Mouse (Mus musculus) c-Kit-positive CD71-positive TER-119-positive erythroid progenitor cells, embryonic 14.5 days (primary cell): Measurements from ENCODE around the gene Ngrn.

Source experiments
- DNase-seq: peaks from one replicate; pipeline ENCODE4 v3.0.0-alpha.2; 2013; ENCODE audit warnings: low spot score

Gene Ngrn

GRCm38 (mm10) chr7:80261372-80261990, 466 bp downstream of the Ngrn start:
- peak; percentile 38 for DNase-seq

DNA sequence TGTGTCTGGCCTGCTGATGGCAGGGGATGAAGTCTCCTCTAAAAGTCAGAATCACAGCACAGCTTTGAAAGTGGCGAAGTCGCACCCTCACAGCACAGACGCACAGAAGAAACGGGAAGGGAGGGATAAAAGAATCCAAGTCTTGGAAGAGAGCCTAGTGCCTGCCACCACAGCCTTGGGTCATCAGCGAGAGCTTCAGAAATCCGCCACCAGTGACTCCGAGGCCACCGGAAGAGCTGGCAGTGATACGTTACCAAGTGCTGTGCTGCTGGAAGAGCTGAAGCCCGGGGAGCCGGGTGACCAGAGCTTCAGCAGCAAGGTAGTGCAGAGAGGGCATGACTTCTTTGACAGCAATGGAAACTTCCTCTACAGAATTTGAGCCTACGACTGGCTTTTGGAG, 3.6 kb downstream of the Ngrn start:
- no peak for DNase-seq

DNA sequence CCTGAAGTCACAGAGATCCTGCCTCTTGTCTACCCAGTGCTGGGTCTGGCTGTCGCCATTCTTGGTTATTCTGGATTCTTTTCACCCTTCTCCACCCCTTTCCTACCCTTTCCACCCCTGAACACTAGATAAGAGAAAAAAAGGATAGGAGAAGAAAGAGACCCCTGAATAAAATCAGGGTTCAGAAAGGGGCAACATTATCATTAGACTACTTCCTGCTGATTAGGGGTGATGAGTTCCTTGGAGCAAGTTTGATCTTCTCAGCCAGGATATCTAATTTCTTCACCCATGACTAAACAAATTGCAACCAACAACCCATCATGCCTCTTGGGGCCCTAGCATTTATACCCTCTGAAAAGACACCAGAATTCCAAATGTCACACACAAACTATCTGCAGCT, 6.7 kb downstream of the Ngrn start:
- DNase-seq, result no peak

DNA sequence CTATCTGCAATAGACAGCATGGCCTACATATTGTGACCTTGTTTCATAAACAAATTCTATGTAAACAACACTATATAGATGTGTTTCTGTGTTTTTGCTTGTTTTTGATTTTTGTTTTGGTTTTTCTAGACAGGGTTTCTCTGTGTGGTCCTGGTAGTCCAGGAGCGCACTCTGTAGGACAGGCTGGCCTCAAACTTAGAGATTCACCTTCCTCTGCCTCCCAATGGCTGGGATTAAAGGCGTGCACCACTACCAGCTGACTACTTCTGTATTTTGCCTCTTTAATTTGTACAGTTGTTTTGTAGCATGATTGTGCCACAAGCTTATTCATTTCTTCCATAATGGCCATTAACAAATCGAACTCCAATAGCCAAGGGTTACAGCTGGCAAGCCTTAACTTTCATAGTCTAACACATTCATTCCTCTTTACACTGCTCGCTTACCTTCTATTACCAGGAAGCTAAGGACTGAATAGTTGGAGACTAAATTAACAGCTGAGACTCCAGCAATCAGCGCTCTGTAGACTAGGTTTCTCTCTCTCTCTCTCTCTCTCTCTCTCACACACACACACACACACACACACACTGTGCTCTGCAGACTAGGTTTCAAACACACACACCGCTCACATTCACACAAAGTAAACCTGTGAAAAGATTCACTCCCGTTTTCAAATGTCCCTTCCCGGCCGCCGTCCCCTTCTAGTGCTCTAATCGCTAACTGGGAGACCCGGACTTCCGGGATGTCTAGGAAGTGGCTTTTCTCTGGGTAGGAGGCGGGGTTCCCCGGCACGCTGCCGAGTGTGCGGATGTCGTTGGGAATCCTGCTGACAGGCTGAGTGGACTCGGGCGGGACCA, 8.1 kb downstream of the Ngrn start, which contains the start of gene Vps33b:
Vps33b (plus strand) TSS at position 753 of the 854 bp plus-strand sequence.
- peak; percentile 94 for DNase-seq

GRCm38 (mm10) chr7:80269751-80270255, 8.8 kb downstream of the Ngrn start:
- no peak for DNase-seq

DNA sequence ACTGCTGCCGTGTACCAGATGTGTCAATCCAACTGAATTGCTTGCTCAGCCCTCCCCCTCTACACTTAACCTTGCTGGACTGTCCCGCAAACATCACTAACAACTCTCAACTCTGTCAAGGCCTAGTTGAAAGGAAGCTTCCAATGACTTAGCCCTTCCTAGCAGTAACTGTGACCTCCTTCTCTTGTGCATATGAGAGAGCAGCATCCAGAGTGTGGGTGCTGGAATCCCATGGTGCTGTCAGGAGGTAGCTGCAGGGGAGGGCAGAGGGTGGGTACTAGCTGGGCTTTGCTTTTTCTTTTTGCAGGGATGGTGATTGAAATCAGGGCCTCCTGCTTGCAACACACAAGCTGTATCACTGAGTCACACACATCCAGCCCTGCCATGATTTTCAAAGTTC, 12.4 kb downstream of the Ngrn start:
- no peak for DNase-seq

DNA sequence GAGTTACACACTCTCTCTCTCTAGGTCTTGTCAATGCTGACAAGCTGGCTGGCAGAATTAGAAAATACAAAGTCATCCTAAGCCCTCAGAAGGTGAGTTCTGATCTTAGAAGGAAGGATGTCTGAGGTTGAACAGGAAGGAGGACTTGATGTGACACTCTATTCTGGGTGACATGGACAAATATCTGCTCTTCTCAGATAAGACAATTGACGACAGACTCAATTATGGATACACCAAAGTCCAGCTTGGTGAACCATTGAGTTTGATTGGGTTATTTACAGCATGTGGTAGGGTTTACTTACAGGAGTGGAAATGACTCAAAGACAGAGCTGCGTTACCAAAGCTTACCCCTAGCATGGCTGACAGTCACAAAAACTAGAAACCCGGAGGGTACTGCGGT, 15.4 kb downstream of the Ngrn start:
- DNase-seq, result no peak

- no peak for DNase-seq
Measured at GRCm38 (mm10) chr7:80280032-80280431, 19.0 kb downstream of the Ngrn start.

- DNase-seq, result no peak
Measured at GRCm38 (mm10) chr7:80280998-80281397, 20.0 kb downstream of the Ngrn start.

DNA sequence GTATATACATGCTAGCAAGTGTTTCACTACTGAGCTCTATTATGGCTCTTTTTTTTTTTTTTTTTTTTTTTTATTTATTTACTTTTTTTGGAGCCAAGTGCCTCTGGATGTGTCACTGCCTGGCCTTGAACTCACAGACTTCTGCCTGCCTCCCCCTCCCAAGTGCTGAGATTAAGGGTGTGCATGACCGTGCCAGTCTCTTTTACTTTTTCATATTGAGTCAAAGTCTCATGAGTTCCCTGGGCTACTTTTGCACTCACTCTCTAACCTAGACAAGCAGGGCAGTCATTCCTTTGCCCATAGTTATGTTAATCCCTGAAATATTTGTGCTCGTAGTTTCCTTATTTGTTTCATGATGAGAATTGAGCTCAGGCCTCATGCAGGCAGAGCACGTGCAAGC, 20.6 kb downstream of the Ngrn start:
- no peak for DNase-seq

- peak; percentile 26 for DNase-seq
Measured at GRCm38 (mm10) chr7:80283226-80283918, 22.4 kb downstream of the Ngrn start.

- no peak for DNase-seq
Measured at GRCm38 (mm10) chr7:80284391-80284790, 23.4 kb downstream of the Ngrn start.

GRCm38 (mm10) chr7:80285725-80286124, 24.7 kb downstream of the Ngrn start:
- DNase-seq, result no peak

GRCm38 (mm10) chr7:80287736-80288135, 26.7 kb downstream of the Ngrn start:
- no peak for DNase-seq

DNA sequence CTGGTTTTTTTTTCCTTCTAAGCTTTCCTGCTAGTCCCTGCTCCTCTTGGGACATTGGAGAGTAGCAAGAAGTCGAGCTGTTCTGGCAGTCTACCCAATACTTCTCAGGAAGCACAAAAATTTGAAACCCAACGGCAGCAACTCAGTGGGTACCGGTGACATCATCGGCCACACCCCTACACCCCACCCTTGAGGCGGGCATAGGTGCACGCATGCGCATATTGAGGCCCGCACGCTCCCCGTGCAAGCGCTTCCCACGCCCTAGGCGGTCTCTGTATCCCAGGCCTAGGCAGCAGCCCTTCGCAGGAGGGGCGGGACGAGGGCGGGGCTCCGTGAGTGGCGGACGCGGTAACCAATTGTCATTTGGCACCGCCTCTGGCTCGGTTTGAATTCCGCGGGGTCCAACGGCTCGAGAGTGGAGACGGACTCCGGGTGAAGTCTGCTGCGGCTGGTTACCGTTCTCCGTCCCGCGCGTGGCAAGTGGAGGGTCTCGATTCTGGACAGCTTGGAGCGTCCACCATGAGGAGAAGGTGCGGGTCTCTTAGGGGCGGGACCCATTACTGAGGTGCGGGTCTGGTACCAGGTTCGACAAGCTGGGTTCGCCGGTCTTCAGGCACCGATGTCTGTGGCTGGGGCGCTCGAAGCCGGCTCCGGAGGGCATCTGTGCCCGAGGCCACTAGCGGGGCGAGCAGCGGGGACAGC, 33.2 kb downstream of the Ngrn start, which contains the start of gene Prc1:
Prc1 (plus strand) TSS at position 389 of the 702 bp plus-strand sequence.
- DNase-seq, result peak; percentile 99

- peak; percentile 35 for DNase-seq
Measured at GRCm38 (mm10) chr7:80294764-80295648, 34.0 kb downstream of the Ngrn start.

DNA sequence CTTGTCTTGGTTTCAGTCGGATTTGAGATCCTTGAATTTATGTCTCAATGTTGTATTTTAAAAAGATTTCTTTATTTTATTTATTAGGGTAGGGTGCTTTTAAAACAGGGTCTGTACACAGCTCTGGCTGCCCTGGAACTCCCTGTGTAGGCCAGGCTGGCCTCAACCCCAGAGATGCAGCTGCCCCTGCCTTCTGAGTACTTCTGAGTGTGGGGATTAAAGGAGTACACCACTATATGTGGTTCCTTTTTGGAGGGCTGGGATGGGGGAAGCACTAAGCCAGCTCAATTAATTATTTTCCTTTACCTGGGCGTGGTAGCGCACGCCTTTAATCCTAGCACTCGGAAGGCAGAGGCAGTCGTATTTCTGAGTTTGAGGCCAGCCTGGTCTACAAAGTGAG, 35.4 kb downstream of the Ngrn start:
- DNase-seq, result no peak

DNA sequence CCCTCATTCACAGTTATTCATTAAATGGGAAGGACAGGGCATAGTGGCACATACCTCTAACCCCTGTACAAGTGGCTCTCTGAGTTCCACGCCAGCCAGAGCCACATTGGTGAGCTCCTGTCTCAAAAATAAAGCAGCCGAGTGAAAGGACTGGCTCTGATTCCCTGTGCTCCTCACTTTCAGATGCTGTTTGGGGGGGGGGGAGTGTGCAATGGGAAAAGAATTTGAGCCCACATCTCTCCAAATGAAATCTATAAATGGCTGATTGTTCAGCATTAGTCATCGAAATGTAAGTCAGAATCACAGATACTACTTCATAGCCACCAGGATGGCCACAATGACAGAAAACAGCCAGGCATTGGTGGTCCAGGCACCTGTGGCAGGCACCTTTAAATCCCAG, 36.0 kb downstream of the Ngrn start:
- DNase-seq, result no peak

GRCm38 (mm10) chr7:80298754-80299153, 37.7 kb downstream of the Ngrn start:
- no peak for DNase-seq

- no peak for DNase-seq
Measured at GRCm38 (mm10) chr7:80299568-80299967, 38.6 kb downstream of the Ngrn start.

DNA sequence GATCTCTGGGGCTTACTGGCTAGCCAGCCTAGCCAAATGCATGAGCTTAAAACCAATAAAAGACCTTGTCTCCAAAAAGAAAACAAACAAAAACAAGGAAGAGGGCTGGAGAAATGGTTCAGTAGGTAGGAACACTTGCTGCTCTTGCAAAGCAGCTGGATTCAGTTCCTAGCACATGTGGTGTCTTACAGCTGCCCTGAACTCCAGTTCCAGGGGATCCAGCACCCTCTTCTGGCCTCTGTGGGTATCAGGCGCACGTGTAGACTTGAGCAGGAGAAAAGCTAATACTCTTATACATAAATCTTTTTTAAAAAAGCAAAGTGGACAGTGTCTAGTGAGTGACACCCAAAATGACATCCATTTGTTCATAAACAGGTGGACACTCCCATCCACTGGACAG, 40.5 kb downstream of the Ngrn start:
- no peak for DNase-seq
